Mouse (Mus musculus): ENCODE data around the gene Col20a1. TPM values are rescaled to one million over a fixed set of nuclear protein-coding genes. Genes with fewer than 3 reads are reported as not detected.

Col20a1 gene
- polyA plus RNA-seq, 1 experiment from 2014 or later: 0.06 TPM

DNA sequence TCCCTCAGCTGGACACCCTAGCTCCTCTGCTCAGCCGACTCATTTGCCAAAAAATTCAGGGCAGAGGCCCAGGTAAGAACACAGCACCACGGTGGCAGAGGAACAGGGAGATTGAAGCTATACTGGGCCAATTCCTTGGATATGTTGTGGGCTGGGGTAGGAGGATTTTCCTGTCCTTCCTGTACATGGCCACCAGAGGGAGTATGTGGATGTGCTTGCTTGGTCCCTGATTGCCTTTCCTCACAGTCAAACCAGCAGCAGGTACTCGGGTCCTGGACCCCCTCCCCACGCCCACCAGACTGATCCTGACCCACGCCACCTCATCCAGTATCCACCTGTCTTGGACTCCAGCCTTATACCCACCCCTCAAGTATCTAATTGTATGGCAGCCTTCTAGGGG, 10.1 kb downstream of the Col20a1 start:
- ATAC-seq (ENCODE audit: low read depth): no peak
- Histone ChIP-seq H3K9ac (no peak overlapping the region), H3K9me3 (replicated peaks) (no peaks in the 10 kb centered on the region), H3K4me3 (replicated peaks) (no peak overlapping the region), H3K27ac (no peak overlapping the region), H3K27me3 (no peaks in the 10 kb centered on the region), H3K36me3 (no peaks in the 10 kb centered on the region), H3K4me2 (no peak overlapping the region), H3K4me1 (replicated peaks) (no peaks in the 10 kb centered on the region)
- WGBS (ENCODE audit: insufficient replicate concordance): 10% methylated on average over 5 of the region's 5 CpGs
- DNase-seq: no peak

DNA sequence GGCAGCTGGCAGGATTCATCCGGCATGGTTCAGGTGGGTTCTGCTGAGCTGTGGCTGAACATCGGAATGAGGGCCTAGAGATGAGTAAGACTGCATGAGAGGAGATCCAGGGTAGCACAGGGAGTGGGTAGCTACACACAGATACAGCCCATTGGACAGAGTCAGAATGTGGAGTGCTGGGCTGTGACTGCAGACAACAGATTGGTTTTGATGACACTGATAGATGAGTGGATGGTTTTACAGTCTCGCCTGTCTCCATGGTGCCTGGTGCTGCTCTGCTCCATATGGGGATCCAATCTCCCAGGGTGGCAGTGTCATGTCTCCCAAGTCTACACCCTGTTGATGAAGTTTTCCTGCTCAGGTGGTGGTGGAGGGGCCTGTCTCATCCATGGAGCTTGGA, 10.6 kb downstream of the Col20a1 start:
- H3K4me3 ChIP-seq (replicated peaks): no peak overlapping the region
- 44% methylated on average over 3 of the region's 3 CpGs for WGBS (ENCODE audit: insufficient replicate concordance)
- H3K27me3 ChIP-seq: no peaks in the 10 kb centered on the region
- H3K27ac ChIP-seq: no peak overlapping the region
- no peak for ATAC-seq (ENCODE audit: low read depth)
- no peaks in the 10 kb centered on the region for H3K4me1 ChIP-seq (replicated peaks)
- DNase-seq: no peak
- no peaks in the 10 kb centered on the region for H3K36me3 ChIP-seq
- H3K9ac ChIP-seq: no peak overlapping the region
- no peak overlapping the region for H3K4me2 ChIP-seq
- H3K9me3 ChIP-seq (replicated peaks): no peaks in the 10 kb centered on the region

DNA sequence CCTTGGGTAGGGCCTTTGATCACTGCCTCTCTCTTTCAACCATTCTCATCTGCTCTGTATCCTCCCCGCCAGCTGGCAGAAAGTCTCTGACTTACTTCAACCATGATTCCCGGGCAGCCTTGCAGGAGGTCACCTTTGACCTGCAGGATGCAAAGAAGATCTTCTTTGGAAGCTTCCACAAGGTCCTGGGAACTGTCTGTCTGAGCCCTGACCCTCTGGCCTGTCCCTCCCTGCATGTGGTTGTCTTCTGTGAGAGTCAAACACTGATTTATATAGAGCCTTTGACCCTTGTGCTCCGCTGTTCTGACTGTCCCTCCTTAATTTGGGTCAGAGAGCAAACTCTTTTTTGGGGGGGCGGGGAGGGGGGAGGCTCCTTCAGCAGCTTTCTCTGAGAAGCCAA, 20.7 kb downstream of the Col20a1 start:
- no peak overlapping the region for H3K9ac ChIP-seq
- ATAC-seq (ENCODE audit: low read depth) (no peak), DNase-seq (no peak)
- WGBS (ENCODE audit: insufficient replicate concordance): 71% methylated on average over 4 of the region's 4 CpGs
- no peaks in the 10 kb centered on the region for H3K27me3 ChIP-seq
- H3K4me1 ChIP-seq (replicated peaks): no peaks in the 10 kb centered on the region
- no peaks in the 10 kb centered on the region for H3K36me3 ChIP-seq
- no peak overlapping the region for H3K4me2 ChIP-seq
- H3K4me3 ChIP-seq (replicated peaks): no peak overlapping the region
- H3K9me3 ChIP-seq (replicated peaks): no peaks in the 10 kb centered on the region
- H3K27ac ChIP-seq: no peak overlapping the region

DNA sequence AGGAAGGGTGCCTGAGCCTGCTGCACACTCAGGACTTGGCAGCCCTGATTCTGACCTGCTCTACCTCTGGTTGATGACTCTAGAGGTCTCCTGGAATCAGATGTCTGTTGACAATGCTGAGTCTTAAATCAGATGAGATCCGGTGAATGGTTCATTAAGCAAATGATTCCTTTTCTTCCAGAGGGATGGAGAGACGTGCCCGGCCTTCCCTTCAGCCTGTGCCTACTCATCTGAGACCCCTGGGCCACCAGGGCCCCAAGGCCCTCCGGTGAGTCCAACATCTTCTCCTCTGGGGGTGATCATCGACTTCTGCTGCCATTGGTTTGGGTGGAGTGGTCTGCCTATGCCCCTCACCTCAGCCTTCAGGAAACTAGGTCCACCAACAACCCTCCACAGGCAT, 22.0 kb downstream of the Col20a1 start:
- no peak overlapping the region for H3K4me2 ChIP-seq
- ATAC-seq (ENCODE audit: low read depth): no peak
- DNase-seq: no peak
- no peak overlapping the region for H3K4me3 ChIP-seq (replicated peaks)
- H3K27ac ChIP-seq: no peak overlapping the region
- no peaks in the 10 kb centered on the region for H3K9me3 ChIP-seq (replicated peaks)
- no peaks in the 10 kb centered on the region; the same call in 1 of the 2 replicates for H3K27me3 ChIP-seq
- H3K9ac ChIP-seq: no peak overlapping the region
- WGBS (ENCODE audit: insufficient replicate concordance): 59% methylated on average over 5 of the region's 5 CpGs
- no peaks in the 10 kb centered on the region for H3K4me1 ChIP-seq (replicated peaks)
- H3K36me3 ChIP-seq: no peaks in the 10 kb centered on the region

DNA sequence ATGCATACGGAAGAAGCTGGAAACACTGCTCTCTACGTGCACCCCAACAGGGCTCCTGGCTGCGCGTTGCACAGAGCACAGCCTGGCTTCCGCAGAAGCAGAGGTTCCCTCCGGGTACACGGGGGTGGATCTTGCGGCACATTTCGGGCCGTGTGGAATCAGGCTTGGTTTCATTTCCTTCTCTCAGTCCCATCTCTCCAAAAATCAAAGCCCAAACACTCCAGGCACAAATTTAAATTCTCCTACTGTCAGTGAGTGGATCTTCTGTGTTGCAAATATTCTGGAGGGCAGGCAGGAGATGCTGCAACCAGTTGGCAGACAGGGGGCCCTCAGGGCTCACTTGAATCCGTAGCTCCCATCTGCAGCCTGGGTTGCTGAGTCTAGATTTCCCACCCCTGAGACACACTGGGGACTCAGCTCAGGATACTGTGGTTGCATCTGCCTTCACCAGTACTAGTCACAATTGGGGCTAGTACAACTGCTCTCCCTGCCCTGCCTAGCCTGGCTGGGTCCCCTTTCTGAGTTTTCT, 45.1 kb downstream of the Col20a1 start:
- WGBS (ENCODE audit: insufficient replicate concordance): 70% methylated on average over 11 of the region's 11 CpGs
- Histone ChIP-seq H3K27ac (no peak overlapping the region), H3K4me1 (replicated peaks) (no peaks in the 10 kb centered on the region), H3K9me3 (replicated peaks) (no peaks in the 10 kb centered on the region), H3K9ac (no peak overlapping the region), H3K4me3 (replicated peaks) (no peak overlapping the region), H3K36me3 (no peaks in the 10 kb centered on the region), H3K27me3 (peaks cover 19% of the 10 kb centered on the region), H3K4me2 (no peak overlapping the region)
- ATAC-seq (ENCODE audit: low read depth): no peak
- DNase-seq: no peak

DNA sequence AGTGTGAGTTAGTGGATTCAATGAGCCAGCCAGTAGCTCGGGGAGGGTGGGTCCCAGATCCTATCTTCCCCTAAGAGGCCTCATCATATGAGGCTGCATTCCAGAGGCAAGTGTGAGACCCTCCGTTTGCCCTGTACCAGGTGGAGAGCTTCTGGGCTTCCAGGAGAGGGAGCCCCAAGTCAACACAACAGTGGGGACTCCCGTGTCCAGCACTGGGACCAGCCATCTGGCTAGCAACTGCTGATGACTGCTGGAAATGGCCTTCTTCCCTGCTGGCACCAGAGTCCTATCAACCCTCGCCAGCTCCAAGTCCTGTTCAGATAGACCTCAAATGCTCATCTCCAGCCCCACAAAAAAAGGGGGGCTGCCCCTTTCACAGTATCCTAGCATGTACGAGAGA, 46.1 kb downstream of the Col20a1 start:
- no peak overlapping the region for H3K4me3 ChIP-seq (replicated peaks)
- no peak overlapping the region for H3K4me2 ChIP-seq
- H3K9me3 ChIP-seq (replicated peaks): no peaks in the 10 kb centered on the region
- H3K36me3 ChIP-seq: no peaks in the 10 kb centered on the region
- DNase-seq (no peak), ATAC-seq (ENCODE audit: low read depth) (no peak)
- H3K27ac ChIP-seq: no peak overlapping the region
- 26% methylated on average over 5 of the region's 5 CpGs for WGBS (ENCODE audit: insufficient replicate concordance)
- H3K4me1 ChIP-seq (replicated peaks): no peaks in the 10 kb centered on the region
- peaks cover 28% of the 10 kb centered on the region for H3K27me3 ChIP-seq
- no peak overlapping the region for H3K9ac ChIP-seq

DNA sequence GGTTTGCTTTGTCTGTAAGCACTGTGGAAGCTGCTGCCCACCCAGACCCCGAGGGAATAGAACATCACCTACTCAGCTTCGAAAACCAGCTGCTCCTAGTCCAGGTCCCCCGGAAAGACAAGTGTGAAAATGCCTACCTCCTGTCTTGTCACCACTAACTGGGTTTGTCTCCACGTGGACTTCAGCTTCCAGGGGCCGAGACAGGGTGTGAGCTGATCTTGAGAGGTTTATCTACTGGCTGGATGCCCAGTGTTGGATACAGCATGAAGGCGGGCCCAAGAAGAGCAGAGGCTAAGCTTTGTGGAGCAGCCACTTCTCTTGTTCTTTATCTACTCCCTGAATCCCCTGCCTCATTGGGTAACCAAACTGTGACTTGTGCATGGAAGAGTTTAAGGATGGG, 47.0 kb downstream of the Col20a1 start:
- Histone ChIP-seq H3K4me3 (replicated peaks) (no peak overlapping the region), H3K9ac (no peak overlapping the region), H3K4me2 (no peak overlapping the region), H3K27me3 (peaks cover 38% of the 10 kb centered on the region), H3K4me1 (replicated peaks) (no peaks in the 10 kb centered on the region), H3K27ac (no peak overlapping the region), H3K36me3 (no peaks in the 10 kb centered on the region), H3K9me3 (replicated peaks) (no peaks in the 10 kb centered on the region)
- 45% methylated on average over 6 of the region's 6 CpGs for WGBS (ENCODE audit: insufficient replicate concordance)
- ATAC-seq (ENCODE audit: low read depth) (no peak), DNase-seq (no peak)

DNA sequence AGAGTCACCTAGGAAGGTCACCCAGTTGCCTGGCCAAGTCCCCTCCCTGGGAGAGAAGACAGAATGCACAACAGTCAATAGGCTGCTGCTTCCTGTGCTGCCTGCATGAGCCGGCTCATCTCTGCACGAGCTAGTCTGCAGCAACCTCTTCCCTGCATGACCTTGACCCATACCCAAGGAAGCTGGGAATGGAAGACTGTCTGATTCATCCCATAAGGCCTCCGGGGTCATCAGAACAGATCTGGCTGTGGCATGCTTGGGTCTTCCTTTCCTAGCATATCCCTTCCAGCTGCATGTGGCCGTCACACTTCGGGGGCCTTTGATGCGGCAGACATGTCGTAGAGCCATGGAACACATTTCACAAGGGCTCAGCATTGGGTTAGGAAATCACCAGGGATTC, 48.9 kb downstream of the Col20a1 start:
- no peak for ATAC-seq (ENCODE audit: low read depth)
- no peak overlapping the region for H3K4me2 ChIP-seq
- H3K9ac ChIP-seq: no peak overlapping the region
- no peaks in the 10 kb centered on the region for H3K36me3 ChIP-seq
- H3K9me3 ChIP-seq (replicated peaks): no peaks in the 10 kb centered on the region
- no peak for DNase-seq
- H3K4me1 ChIP-seq (replicated peaks): no peaks in the 10 kb centered on the region
- no peak overlapping the region for H3K27ac ChIP-seq
- peaks cover 56% of the 10 kb centered on the region for H3K27me3 ChIP-seq
- H3K4me3 ChIP-seq (replicated peaks): no peak overlapping the region
- 59% methylated on average over 7 of the region's 7 CpGs for WGBS (ENCODE audit: insufficient replicate concordance)

DNA sequence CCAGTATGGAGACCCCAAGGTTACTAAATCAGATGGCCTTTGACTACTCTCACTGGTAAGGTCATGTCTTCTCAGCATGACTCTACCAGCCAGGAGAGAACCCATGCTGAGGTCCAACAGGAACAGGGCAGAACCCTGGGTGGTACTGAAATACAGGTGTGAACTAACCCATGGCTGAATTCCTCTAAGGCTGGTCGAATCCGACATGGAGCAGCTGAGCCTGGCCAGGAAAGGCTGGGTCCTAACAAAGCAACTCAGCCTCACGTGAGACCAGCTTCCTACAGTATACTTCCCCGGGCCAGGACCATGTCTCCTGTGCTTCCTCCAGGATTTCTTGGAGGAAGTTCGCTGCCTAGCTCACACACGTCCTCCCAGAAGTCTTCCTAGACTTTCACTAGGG, 50.2 kb downstream of the Col20a1 start:
- Histone ChIP-seq H3K4me2 (no peak overlapping the region), H3K27me3 (peaks cover 70% of the 10 kb centered on the region), H3K9ac (no peak overlapping the region), H3K9me3 (replicated peaks) (no peaks in the 10 kb centered on the region), H3K36me3 (no peaks in the 10 kb centered on the region), H3K27ac (no peak overlapping the region), H3K4me1 (replicated peaks) (no peaks in the 10 kb centered on the region), H3K4me3 (replicated peaks) (no peak overlapping the region)
- no peak for ATAC-seq (ENCODE audit: low read depth)
- 36% methylated on average over 6 of the region's 6 CpGs for WGBS (ENCODE audit: insufficient replicate concordance)
- DNase-seq: no peak

DNA sequence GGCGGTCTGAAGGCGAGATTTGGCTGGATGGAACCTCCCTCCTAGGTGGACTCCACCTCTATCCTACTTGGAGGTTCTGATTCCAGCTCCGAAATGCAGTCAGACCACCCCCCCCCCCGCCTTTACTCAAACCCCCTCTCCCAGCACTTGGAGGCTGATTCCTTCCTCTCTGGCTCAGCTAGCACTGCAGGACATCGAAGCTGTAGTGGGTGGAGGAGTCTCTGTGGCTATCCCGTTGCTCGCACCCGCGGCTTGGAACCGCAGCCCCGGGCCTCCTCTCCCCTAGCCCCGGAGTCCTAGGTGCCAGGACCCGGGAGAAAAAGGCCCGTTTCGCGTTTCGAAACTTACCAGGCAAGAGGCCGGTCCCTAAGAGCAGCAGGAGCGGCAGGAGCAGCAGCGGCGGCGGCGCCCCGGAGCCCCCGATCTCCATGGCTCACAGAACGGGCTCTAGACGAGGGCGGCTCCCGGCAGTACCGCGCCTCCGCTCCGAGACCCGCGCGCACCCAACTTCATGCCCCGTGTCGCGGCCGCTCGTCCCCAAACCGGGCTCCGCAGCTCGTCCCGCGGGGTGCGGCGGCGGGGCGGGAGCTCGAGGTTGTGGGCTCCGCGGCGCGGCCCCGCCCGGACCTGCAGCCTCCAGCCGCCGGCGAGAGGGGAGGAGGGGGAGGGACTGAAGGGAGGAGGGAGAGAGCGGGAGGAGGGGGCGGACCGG, 52.5 kb downstream of the Col20a1 start:
- no peak for ATAC-seq (ENCODE audit: low read depth)
- 1% methylated on average over 59 of the region's 63 CpGs for WGBS (ENCODE audit: insufficient replicate concordance)
- peaks cover 74% of the 10 kb centered on the region for H3K27me3 ChIP-seq
- H3K4me2 ChIP-seq: peak overlapping the region; percentile 62
- no peaks in the 10 kb centered on the region for H3K36me3 ChIP-seq
- 0 out of 2 replicates have a peak, but pooled peaks cover 3% of the 10 kb centered on the region for H3K4me1 ChIP-seq (replicated peaks)
- H3K9me3 ChIP-seq (replicated peaks): no peaks in the 10 kb centered on the region
- no peak for DNase-seq
- peak overlapping the region; percentile 46 for H3K4me3 ChIP-seq (replicated peaks)
- no peak overlapping the region; the same call in 1 of the 2 replicates for H3K9ac ChIP-seq
- no peak overlapping the region for H3K27ac ChIP-seq

DNA sequence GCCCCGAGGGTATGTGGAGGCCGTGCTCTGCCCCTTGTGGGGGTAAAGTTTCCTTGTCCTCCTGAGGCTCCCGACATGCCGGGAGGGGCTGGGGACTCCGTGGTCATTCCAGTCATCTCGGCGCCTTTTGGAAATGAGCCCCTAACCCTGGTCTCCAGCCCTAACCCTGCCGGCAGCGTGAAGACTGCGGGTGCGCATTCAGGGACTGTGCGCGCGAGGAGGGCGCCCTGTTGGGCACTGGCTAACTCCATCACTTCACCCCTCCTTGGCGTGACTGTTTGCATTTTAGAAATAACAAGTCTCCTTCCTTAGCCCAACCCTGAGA, 53.0 kb downstream of the Col20a1 start:
- Histone ChIP-seq H3K36me3 (no peaks in the 10 kb centered on the region), H3K4me1 (replicated peaks) (0 out of 2 replicates have a peak, but pooled peaks cover 3% of the 10 kb centered on the region), H3K9me3 (replicated peaks) (no peaks in the 10 kb centered on the region), H3K9ac (no peak overlapping the region), H3K4me2 (peak overlapping the region; percentile 62), H3K27ac (no peak overlapping the region), H3K27me3 (peaks cover 74% of the 10 kb centered on the region), H3K4me3 (replicated peaks) (peak overlapping the region; percentile 46)
- WGBS (ENCODE audit: insufficient replicate concordance): 2% methylated on average over 16 of the region's 16 CpGs
- no peak for ATAC-seq (ENCODE audit: low read depth)
- DNase-seq: no peak

DNA sequence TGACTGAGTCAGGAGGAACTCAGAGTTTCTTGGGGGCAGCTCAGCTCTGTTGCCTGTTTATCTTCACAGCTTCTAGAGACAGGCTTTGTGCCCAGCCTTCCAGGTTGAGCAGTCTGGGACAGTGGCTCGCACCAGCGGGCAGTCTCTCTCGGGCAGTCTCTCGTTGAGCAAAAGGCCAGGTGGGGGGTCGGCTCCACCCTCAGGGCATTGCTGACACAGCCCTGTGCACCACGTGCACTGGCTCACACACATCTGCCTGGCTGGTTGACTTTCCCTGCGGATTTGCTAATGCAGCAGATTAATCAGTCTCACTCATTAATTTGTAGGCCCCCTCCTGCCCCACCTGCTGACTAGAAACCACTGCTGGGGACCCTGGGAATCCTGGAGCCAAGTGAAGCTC, 55.6 kb downstream of the Col20a1 start:
- peaks cover 56% of the 10 kb centered on the region for H3K27me3 ChIP-seq
- no peak for DNase-seq

More for the DNA sequence above, 55.6 kb downstream of the Col20a1 start:
- Histone ChIP-seq H3K9me3 (replicated peaks) (no peaks in the 10 kb centered on the region), H3K36me3 (no peaks in the 10 kb centered on the region), H3K27ac (no peak overlapping the region), H3K4me2 (no peak overlapping the region), H3K4me3 (replicated peaks) (no peak overlapping the region), H3K4me1 (replicated peaks) (0 out of 2 replicates have a peak, but pooled peaks cover 3% of the 10 kb centered on the region), H3K9ac (no peak overlapping the region)
- 11% methylated on average over 7 of the region's 7 CpGs for WGBS (ENCODE audit: insufficient replicate concordance)
- no peak for ATAC-seq (ENCODE audit: low read depth)

All from liver, embryonic 13.5 days (tissue).